Mouse (Mus musculus) embryonic facial prominence, embryonic 12.5 days (tissue): ENCODE data around the gene Clcn6. TPM values are rescaled to one million over a fixed set of nuclear protein-coding genes. Genes with fewer than 3 reads are reported as not detected.

ENCODE experiments used
- ATAC-seq: fragments of 200-750 bp; cut with Nextera tagmentation; 2 replicates; pipeline ENCODE4 v1.8.0; 2017; ENCODE audit not compliant: insufficient number of reproducible peaks, insufficient read depth, low FRiP score, low TSS enrichment
- H3K27ac ChIP-seq: fragments of 300-500 bp; sonication (generic); 2 replicates; pipeline ENCODE4 v1.5.1; 2016; ENCODE audit warnings: mild to moderate bottlenecking
- H3K27me3 ChIP-seq: fragments of 300-500 bp; sonication (generic); 2 replicates; pipeline ENCODE4 v1.6.1; 2016; ENCODE audit warnings: mild to moderate bottlenecking, moderate library complexity
- H3K36me3 ChIP-seq: fragments of 300-500 bp; sonication (generic); 2 replicates; pipeline ENCODE4 v1.6.1; 2016; ENCODE audit warnings: mild to moderate bottlenecking
- H3K4me1 ChIP-seq: fragments of 300-500 bp; sonication (generic); 2 replicates; pipeline ENCODE4 v1.6.1; 2016
- H3K4me2 ChIP-seq: fragments of 300-500 bp; sonication (generic); replicated peaks from 2 replicates; pipeline ENCODE4 v1.6.1; 2016; ENCODE audit warnings: mild to moderate bottlenecking, moderate library complexity
- H3K4me3 ChIP-seq: fragments of 300-500 bp; sonication (generic); 2 replicates; pipeline ENCODE4 v1.5.1; 2016; ENCODE audit warnings: mild to moderate bottlenecking
- H3K9ac ChIP-seq: fragments of 300-500 bp; sonication (generic); 2 replicates; pipeline ENCODE4 v1.6.1; 2016; ENCODE audit warnings: mild to moderate bottlenecking, moderate library complexity
- H3K9me3 ChIP-seq: fragments of 300-500 bp; sonication (generic); 2 replicates; pipeline ENCODE4 v1.6.1; 2016; ENCODE audit warnings: mild to moderate bottlenecking, moderate library complexity
- WGBS: fragments of 180-500 bp; shearing (Covaris S2); methylation state at CpG from one replicate; pipeline ENCODE4 v1.1.7; 2016; 5-methylcytosine and 5-hydroxymethylcytosine counted together
- polyA plus RNA-seq: library from polyadenylated mRNA; unstranded; fragments of >200 nt; fragmentation: Nextera tagmentation; extraction: Ambion mirVana; gene quantifications from 2 replicates; pipeline ENCODE4 v1.2.1, GENCODE M21; 2016

The Clcn6 gene
- polyA plus RNA-seq, 1 experiment from 2014 or later, result 10.5 TPM

- Histone ChIP-seq H3K9me3 (no peaks in the 10 kb centered on the region), H3K36me3 (peaks cover 52% of the 10 kb centered on the region), H3K4me3 (no peak overlapping the region), H3K9ac (no peak overlapping the region), H3K27ac (no peak overlapping the region), H3K4me1 (no peaks in the 10 kb centered on the region), H3K4me2 (no peak overlapping the region), H3K27me3 (no peaks in the 10 kb centered on the region)
- 79% methylated on average over 7 of the region's 7 CpGs for WGBS
- no peak for ATAC-seq
These were observed 34.3 kb downstream of the Clcn6 start for GRCm38 (mm10) chr4:148004361-148004760.

- Histone ChIP-seq H3K4me1 (no peaks in the 10 kb centered on the region), H3K4me3 (no peak overlapping the region), H3K4me2 (no peak overlapping the region), H3K27ac (no peak overlapping the region), H3K36me3 (peaks cover 27% of the 10 kb centered on the region), H3K27me3 (no peaks in the 10 kb centered on the region), H3K9me3 (no peaks in the 10 kb centered on the region), H3K9ac (no peak overlapping the region)
- ATAC-seq, result no peak
- 48% methylated on average over 8 of the region's 8 CpGs for WGBS
These were observed 36.8 kb downstream of the Clcn6 start for GRCm38 (mm10) chr4:148001866-148002265.

- H3K27ac ChIP-seq, result no peak overlapping the region
- ATAC-seq, result no peak
- H3K4me1 ChIP-seq, result no peaks in the 10 kb centered on the region
- no peak overlapping the region for H3K9ac ChIP-seq
- 82% methylated on average over 17 of the region's 17 CpGs for WGBS
- no peaks in the 10 kb centered on the region for H3K9me3 ChIP-seq
- H3K4me2 ChIP-seq, result no peak overlapping the region
- peaks cover 20% of the 10 kb centered on the region for H3K36me3 ChIP-seq
- H3K27me3 ChIP-seq, result no peaks in the 10 kb centered on the region
- H3K4me3 ChIP-seq, result no peak overlapping the region
These were observed 37.4 kb downstream of the Clcn6 start for GRCm38 (mm10) chr4:148001013-148001789.

- no peaks in the 10 kb centered on the region for H3K27me3 ChIP-seq
- no peak within 1 kb of the TSS for H3K4me3 ChIP-seq
- no peak for ATAC-seq
- 53% methylated on average over 12 of the region's 12 CpGs for WGBS
- no peak within 1 kb of the TSS for H3K4me2 ChIP-seq
- H3K27ac ChIP-seq, result no peak within 1 kb of the TSS
- no peak within 1 kb of the TSS for H3K9ac ChIP-seq
- no peaks in the 10 kb centered on the region for H3K4me1 ChIP-seq
- H3K36me3 ChIP-seq, result peaks cover 11% of the 10 kb centered on the region
- no peaks in the 10 kb centered on the region for H3K9me3 ChIP-seq
These were observed 38.3 kb downstream of the Clcn6 start, which contains the start of gene Nppa for GRCm38 (mm10) chr4:148000202-148000772. Gene Nppa, plus strand, starts transcription at chr4:148000722.

GRCm38 (mm10) chr4:147995311-147995710, 43.3 kb downstream of the Clcn6 start:
- no peak overlapping the region for H3K4me2 ChIP-seq
- H3K4me3 ChIP-seq, result no peak overlapping the region
- no peaks in the 10 kb centered on the region for H3K36me3 ChIP-seq
- H3K4me1 ChIP-seq, result no peaks in the 10 kb centered on the region
- no peaks in the 10 kb centered on the region for H3K9me3 ChIP-seq
- WGBS, result 78% methylated on average over 3 of the region's 3 CpGs
- no peak overlapping the region for H3K9ac ChIP-seq
- no peak for ATAC-seq
- H3K27me3 ChIP-seq, result no peaks in the 10 kb centered on the region
- no peak overlapping the region for H3K27ac ChIP-seq

GRCm38 (mm10) chr4:147993571-147994095, 45.0 kb downstream of the Clcn6 start:
- no peak overlapping the region for H3K27ac ChIP-seq
- H3K4me2 ChIP-seq, result no peak overlapping the region
- ATAC-seq, result no peak
- no peaks in the 10 kb centered on the region for H3K27me3 ChIP-seq
- no peak overlapping the region for H3K9ac ChIP-seq
- 0 out of 2 replicates have a peak, but pooled peaks cover 3% of the 10 kb centered on the region for H3K9me3 ChIP-seq
- WGBS, result 55% methylated on average over 7 of the region's 7 CpGs
- no peak overlapping the region for H3K4me3 ChIP-seq
- H3K36me3 ChIP-seq, result no peaks in the 10 kb centered on the region
- H3K4me1 ChIP-seq, result no peaks in the 10 kb centered on the region

GRCm38 (mm10) chr4:147985205-147986132, 53.2 kb downstream of the Clcn6 start, which contains the start of gene Nppb:
Gene Nppb, plus strand, starts transcription at chr4:147985788.
- no peak for ATAC-seq
- Histone ChIP-seq H3K9me3 (0 out of 2 replicates have a peak, but pooled peaks cover 3% of the 10 kb centered on the region), H3K36me3 (no peaks in the 10 kb centered on the region), H3K4me1 (no peaks in the 10 kb centered on the region), H3K4me2 (no peak within 1 kb of the TSS), H3K9ac (no peak within 1 kb of the TSS), H3K4me3 (no peak within 1 kb of the TSS), H3K27me3 (no peaks in the 10 kb centered on the region), H3K27ac (no peak within 1 kb of the TSS)
- 27% methylated on average over 20 of the region's 20 CpGs for WGBS

GRCm38 (mm10) chr4:147979441-147979860, 59.2 kb downstream of the Clcn6 start:
- no peak overlapping the region for H3K4me3 ChIP-seq
- no peaks in the 10 kb centered on the region for H3K4me1 ChIP-seq
- H3K27ac ChIP-seq, result no peak overlapping the region
- WGBS, result 78% methylated on average over 7 of the region's 7 CpGs
- H3K9me3 ChIP-seq, result no peaks in the 10 kb centered on the region
- H3K4me2 ChIP-seq, result no peak overlapping the region
- H3K36me3 ChIP-seq, result no peaks in the 10 kb centered on the region
- no peak for ATAC-seq
- H3K9ac ChIP-seq, result no peak overlapping the region
- no peaks in the 10 kb centered on the region for H3K27me3 ChIP-seq

GRCm38 (mm10) chr4:147978391-147978790, 60.2 kb downstream of the Clcn6 start:
- no peak overlapping the region for H3K27ac ChIP-seq
- no peaks in the 10 kb centered on the region for H3K27me3 ChIP-seq
- H3K4me1 ChIP-seq, result no peaks in the 10 kb centered on the region
- no peaks in the 10 kb centered on the region for H3K9me3 ChIP-seq
- 87% methylated on average over 6 of the region's 6 CpGs for WGBS
- no peak overlapping the region for H3K9ac ChIP-seq
- H3K36me3 ChIP-seq, result no peaks in the 10 kb centered on the region
- ATAC-seq, result no peak
- no peak overlapping the region for H3K4me3 ChIP-seq
- no peak overlapping the region for H3K4me2 ChIP-seq

GRCm38 (mm10) chr4:147977726-147978125, 60.9 kb downstream of the Clcn6 start:
- 79% methylated on average over 4 of the region's 4 CpGs for WGBS
- no peak overlapping the region for H3K27ac ChIP-seq
- no peak for ATAC-seq

GRCm38 (mm10) chr4:147976237-147976636, 62.4 kb downstream of the Clcn6 start:
- WGBS, result 79% methylated on average over 3 of the region's 3 CpGs

More at GRCm38 (mm10) chr4:147977726-147978125, 60.9 kb downstream of the Clcn6 start:
- Histone ChIP-seq H3K4me1 (no peaks in the 10 kb centered on the region), H3K36me3 (no peaks in the 10 kb centered on the region), H3K9ac (no peak overlapping the region), H3K4me2 (no peak overlapping the region), H3K4me3 (no peak overlapping the region), H3K9me3 (no peaks in the 10 kb centered on the region), H3K27me3 (no peaks in the 10 kb centered on the region)

More at GRCm38 (mm10) chr4:147976237-147976636, 62.4 kb downstream of the Clcn6 start:
- Histone ChIP-seq H3K4me3 (no peak overlapping the region), H3K4me1 (no peaks in the 10 kb centered on the region), H3K9ac (no peak overlapping the region), H3K27ac (no peak overlapping the region), H3K4me2 (no peak overlapping the region), H3K36me3 (no peaks in the 10 kb centered on the region), H3K27me3 (no peaks in the 10 kb centered on the region), H3K9me3 (no peaks in the 10 kb centered on the region)
- no peak for ATAC-seq
